Mouse (Mus musculus) embryonic facial prominence, embryonic 14.5 days (tissue): ENCODE data around the gene Gm20532. TPM values are rescaled to one million over a fixed set of nuclear protein-coding genes. Genes with fewer than 3 reads are reported as not detected.

Experiments
- ATAC-seq: fragments of 200-750 bp; cut with Nextera tagmentation; 2 replicates; pipeline ENCODE4 v1.8.0; 2017; ENCODE audit warnings: low read depth, moderate number of reproducible peaks, moderate TSS enrichment
- DNase-seq: peaks from one replicate; pipeline ENCODE4 v3.0.0-alpha.2; 2015; ENCODE audit warnings: low spot score
- H3K27ac ChIP-seq: fragments of 300-500 bp; sonication (generic); replicated peaks from 2 replicates; pipeline ENCODE4 v1.5.1; 2014; ENCODE audit warnings: low read depth, mild to moderate bottlenecking, low read length, moderate library complexity
- H3K27me3 ChIP-seq: fragments of 300-500 bp; sonication (generic); replicated peaks from 2 replicates; pipeline ENCODE4 v1.6.1; 2014; ENCODE audit warnings: low read length; ENCODE audit not compliant: control insufficient read depth, insufficient read depth
- H3K36me3 ChIP-seq: fragments of 300-500 bp; sonication (generic); 2 replicates; pipeline ENCODE4 v1.6.1; 2014; ENCODE audit warnings: low read length, mixed read lengths; ENCODE audit not compliant: control insufficient read depth, insufficient read depth
- H3K4me1 ChIP-seq: fragments of 300-500 bp; sonication (generic); 2 replicates; pipeline ENCODE4 v1.6.1; 2014; ENCODE audit warnings: antibody characterized with exemption, low read length; ENCODE audit not compliant: control insufficient read depth, insufficient read depth
- H3K4me2 ChIP-seq: fragments of 300-500 bp; sonication (generic); 2 replicates; pipeline ENCODE4 v1.6.1; 2014; ENCODE audit warnings: low read depth, mild to moderate bottlenecking, low read length, moderate library complexity, mixed read lengths
- H3K4me3 ChIP-seq: fragments of 300-500 bp; sonication (generic); 2 replicates; pipeline ENCODE4 v1.5.1; 2014; ENCODE audit warnings: low read depth, mild to moderate bottlenecking, low read length
- H3K9ac ChIP-seq: fragments of 300-500 bp; sonication (generic); 2 replicates; pipeline ENCODE4 v1.6.1; 2014; ENCODE audit warnings: low read depth, mild to moderate bottlenecking, low read length, moderate library complexity, mixed read lengths
- H3K9me3 ChIP-seq: fragments of 300-500 bp; sonication (generic); 2 replicates; pipeline ENCODE4 v1.6.1; 2016; ENCODE audit warnings: low read length; ENCODE audit not compliant: control insufficient read depth
- WGBS: fragments of 180-500 bp; shearing (Covaris S2); extraction: QIAGEN DNeasy Blood & Tissue Kit; methylation state at CpG from one replicate; pipeline ENCODE4 v1.1.7; 2014; 5-methylcytosine and 5-hydroxymethylcytosine counted together
- polyA plus RNA-seq: library from polyadenylated mRNA; unstranded; fragments of >200 nt; fragmentation: Nextera tagmentation; extraction: Ambion mirVana; gene quantifications from 2 replicates; pipeline ENCODE4 v1.2.1, GENCODE M21; 2014

The Gm20532 gene
- polyA plus RNA-seq, 1 experiment from 2014 or later: not detected

GRCm38 (mm10) chr2:26594461-26594933 lies 8.1 kb downstream of the Gm20532 start:
- no peak overlapping the region for H3K9ac ChIP-seq

GRCm38 (mm10) chr2:26594934-26595724 lies 8.7 kb downstream of the Gm20532 start:
- ATAC-seq (no peak; the same call in 1 of the 2 replicates), DNase-seq (no peak)
- Histone ChIP-seq H3K27me3 (no peaks in the 10 kb centered on the region), H3K4me1 (no peaks in the 10 kb centered on the region), H3K36me3 (peaks cover 17% of the 10 kb centered on the region; the same call in 1 of the 2 replicates), H3K9me3 (no peaks in the 10 kb centered on the region), H3K9ac (no peak overlapping the region), H3K4me3 (no peak overlapping the region), H3K4me2 (no peak overlapping the region), H3K27ac (no peak overlapping the region)
- 76% methylated on average over 6 of the region's 6 CpGs for WGBS

More at GRCm38 (mm10) chr2:26594461-26594933, 8.1 kb downstream of the Gm20532 start:
- WGBS: 89% methylated on average over 7 of the region's 7 CpGs
- Histone ChIP-seq H3K4me3 (no peak overlapping the region), H3K27ac (no peak overlapping the region), H3K4me2 (no peak overlapping the region), H3K9me3 (no peaks in the 10 kb centered on the region), H3K27me3 (no peaks in the 10 kb centered on the region), H3K4me1 (no peaks in the 10 kb centered on the region), H3K36me3 (peaks cover 17% of the 10 kb centered on the region; the same call in 1 of the 2 replicates)
- no peak for DNase-seq
- no peak for ATAC-seq

- no peak overlapping the region for H3K4me3 ChIP-seq
- peaks cover 17% of the 10 kb centered on the region; the same call in 1 of the 2 replicates for H3K36me3 ChIP-seq
- no peak for ATAC-seq
- no peak overlapping the region for H3K27ac ChIP-seq
- no peaks in the 10 kb centered on the region for H3K4me1 ChIP-seq
- H3K9ac ChIP-seq: no peak overlapping the region
- H3K27me3 ChIP-seq: no peaks in the 10 kb centered on the region
- no peak for DNase-seq
- 87% methylated on average over 10 of the region's 11 CpGs for WGBS
- H3K4me2 ChIP-seq: no peak overlapping the region
- H3K9me3 ChIP-seq: no peaks in the 10 kb centered on the region
Measured at GRCm38 (mm10) chr2:26595725-26596435, 9.4 kb downstream of the Gm20532 start.

GRCm38 (mm10) chr2:26596898-26597297 lies 10.5 kb downstream of the Gm20532 start:
- Histone ChIP-seq H3K9ac (no peak overlapping the region), H3K27me3 (no peaks in the 10 kb centered on the region), H3K27ac (no peak overlapping the region), H3K4me3 (no peak overlapping the region), H3K9me3 (no peaks in the 10 kb centered on the region), H3K4me1 (no peaks in the 10 kb centered on the region), H3K36me3 (peaks cover 17% of the 10 kb centered on the region; the same call in 1 of the 2 replicates), H3K4me2 (no peak overlapping the region)
- DNase-seq (no peak), ATAC-seq (no peak)
- 100% methylated on average over 3 of the region's 3 CpGs for WGBS

- 88% methylated on average over 2 of the region's 2 CpGs for WGBS
- Histone ChIP-seq H3K4me1 (no peaks in the 10 kb centered on the region), H3K36me3 (peaks cover 14% of the 10 kb centered on the region; the same call in 1 of the 2 replicates), H3K9ac (no peak overlapping the region), H3K9me3 (no peaks in the 10 kb centered on the region), H3K4me2 (no peak overlapping the region), H3K27me3 (no peaks in the 10 kb centered on the region), H3K27ac (no peak overlapping the region), H3K4me3 (no peak overlapping the region)
- DNase-seq (no peak), ATAC-seq (no peak)
Measured at GRCm38 (mm10) chr2:26597810-26598209, 11.4 kb downstream of the Gm20532 start.

GRCm38 (mm10) chr2:26598462-26598861 lies 12.0 kb downstream of the Gm20532 start:
- Histone ChIP-seq H3K27ac (no peak overlapping the region), H3K4me1 (no peaks in the 10 kb centered on the region), H3K9me3 (no peaks in the 10 kb centered on the region), H3K27me3 (no peaks in the 10 kb centered on the region), H3K4me2 (no peak overlapping the region), H3K36me3 (peaks cover 10% of the 10 kb centered on the region; the same call in 1 of the 2 replicates), H3K9ac (no peak overlapping the region), H3K4me3 (no peak overlapping the region)
- 62% methylated on average over 3 of the region's 3 CpGs for WGBS
- no peak for ATAC-seq
- DNase-seq: no peak

GRCm38 (mm10) chr2:26599965-26600364 lies 13.5 kb downstream of the Gm20532 start:
- ATAC-seq (no peak), DNase-seq (no peak)
- Histone ChIP-seq H3K9me3 (no peaks in the 10 kb centered on the region), H3K4me2 (no peak overlapping the region), H3K4me3 (no peak overlapping the region), H3K36me3 (peaks cover 5% of the 10 kb centered on the region; the same call in 1 of the 2 replicates), H3K27ac (no peak overlapping the region), H3K9ac (no peak overlapping the region), H3K27me3 (no peaks in the 10 kb centered on the region), H3K4me1 (no peaks in the 10 kb centered on the region)
- 92% methylated on average over 4 of the region's 4 CpGs for WGBS

- DNase-seq (no peak), ATAC-seq (no peak)
- Histone ChIP-seq H3K9me3 (no peaks in the 10 kb centered on the region), H3K27me3 (no peaks in the 10 kb centered on the region), H3K27ac (no peak overlapping the region), H3K4me2 (no peak overlapping the region), H3K4me1 (no peaks in the 10 kb centered on the region), H3K9ac (no peak overlapping the region), H3K36me3 (no peaks in the 10 kb centered on the region; the same call in 1 of the 2 replicates), H3K4me3 (no peak overlapping the region)
- WGBS: 88% methylated on average over 2 of the region's 2 CpGs
Measured at GRCm38 (mm10) chr2:26600664-26601063, 14.2 kb downstream of the Gm20532 start.
